26 mouse cellular contexts compared by ENCODE assay signal in the genomic region with DNA sequence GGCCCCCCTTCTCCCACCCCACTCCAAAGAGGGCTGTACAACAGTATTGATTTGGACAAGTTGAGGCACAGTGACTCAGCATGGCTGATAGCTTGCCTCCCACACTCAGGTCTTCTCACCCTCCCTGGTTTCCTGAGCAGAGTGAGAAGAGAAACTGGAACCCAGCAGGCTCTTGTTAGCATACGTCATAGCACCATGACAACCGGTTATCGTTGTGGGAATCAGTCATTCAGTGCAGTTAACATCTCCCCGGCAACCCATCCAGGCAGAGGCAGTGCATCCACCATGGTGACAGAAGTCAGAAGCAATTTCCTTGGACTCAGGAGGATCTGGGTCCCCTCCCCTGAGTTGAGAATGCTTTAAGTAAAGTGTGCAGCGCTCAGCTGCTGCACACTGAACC. TPM values are rescaled to one million over a fixed set of nuclear protein-coding genes. Genes with fewer than 3 reads are reported as not detected.
DNase-seq lines count a peak whose midpoint lies in the region; ATAC-seq and TF ChIP-seq lines count a peak whose summit lies in the region.
"Had no signal": no experiment of that assay in that cellular context is flagged by ENCODE, and none has a peak within 500 bp of the region (broad histone marks: within the 10 kb centered on the region; RNA-seq: fewer than 3 reads in every experiment).

No protein-coding gene starts in this region.

- H3K4me2 ChIP-seq in hindbrain, embryonic 11.5 days (replicated peaks; ENCODE audit: low read depth, low read length) = no peak overlapping the region
- H3K4me2 ChIP-seq in hindbrain, embryonic 13.5 days = no peak overlapping the region
- no peak overlapping the region for H3K4me2 ChIP-seq in midbrain, embryonic 13.5 days (replicated peaks)
- no peak overlapping the region for H3K4me2 ChIP-seq in midbrain, postnatal 0 days (ENCODE audit: low read depth, low read length, poor library complexity, severe bottlenecking)
- H3K4me2 ChIP-seq: limb, embryonic 13.5 days; stomach, embryonic 15.5 days had no signal

- DNase-seq in hindbrain, embryonic 11.5 days (ENCODE audit: low spot score) = peak; percentile 23
- DNase-seq in midbrain, embryonic 10.5 days (ENCODE audit: low spot score) = no peak
- DNase-seq in brain, adult 2 months (ENCODE audit: low read depth, low spot score) = peak; percentile 87
- peak; percentile 62 for DNase-seq in midbrain, postnatal 0 days (ENCODE audit: low spot score)
- no peak for DNase-seq in gastrocnemius, postnatal 4 days (ENCODE audit: low spot score in 2 of 2)
- DNase-seq: cerebellum, postnatal 10 days; embryo, embryonic 11 days; gastrocnemius, postnatal 36 days; heart, postnatal 10 days; kidney, adult 9 months; kidney, postnatal 36 days; lung, postnatal 10 days; thymus, postnatal 36 days had no signal

- H3K36me3 ChIP-seq in hindbrain, embryonic 11.5 days (ENCODE audit: control insufficient read depth, insufficient read depth, low read length) = no peaks in the 10 kb centered on the region
- H3K36me3 ChIP-seq in hindbrain, embryonic 13.5 days = no peaks in the 10 kb centered on the region
- H3K36me3 ChIP-seq in midbrain, embryonic 13.5 days = no peaks in the 10 kb centered on the region
- H3K36me3 ChIP-seq in midbrain, embryonic 10.5 days = no peaks in the 10 kb centered on the region
- H3K36me3 ChIP-seq in midbrain, postnatal 0 days (ENCODE audit: insufficient read depth, low read length) = no peaks in the 10 kb centered on the region
- H3K36me3 ChIP-seq: heart, embryonic 10.5 days; limb, embryonic 13.5 days; stomach, embryonic 15.5 days had no signal

- H3K9me3 ChIP-seq in hindbrain, embryonic 11.5 days (ENCODE audit: control insufficient read depth, low read length) = no peaks in the 10 kb centered on the region
- no peaks in the 10 kb centered on the region; the same call in 1 of the 2 replicates for H3K9me3 ChIP-seq in hindbrain, embryonic 13.5 days
- no peaks in the 10 kb centered on the region for H3K9me3 ChIP-seq in midbrain, embryonic 13.5 days
- H3K9me3 ChIP-seq in midbrain, embryonic 10.5 days (replicated peaks) = peaks cover 14% of the 10 kb centered on the region
- no peaks in the 10 kb centered on the region for H3K9me3 ChIP-seq in midbrain, postnatal 0 days (ENCODE audit: low read length)
- H3K9me3 ChIP-seq: heart, embryonic 10.5 days; stomach, embryonic 15.5 days had no signal

- H3K27me3 ChIP-seq in hindbrain, embryonic 11.5 days (ENCODE audit: control insufficient read depth, insufficient read depth, low read length) = peaks cover 10% of the 10 kb centered on the region; the same call in 1 of the 2 replicates
- peaks cover 8% of the 10 kb centered on the region; the same call in 1 of the 2 replicates for H3K27me3 ChIP-seq in hindbrain, embryonic 13.5 days
- H3K27me3 ChIP-seq in midbrain, embryonic 13.5 days = peaks cover 11% of the 10 kb centered on the region
- peaks cover 8% of the 10 kb centered on the region for H3K27me3 ChIP-seq in midbrain, embryonic 10.5 days (ENCODE audit: low read depth, poor library complexity, severe bottlenecking)
- 0 out of 2 replicates have a peak, but pooled peaks cover 3% of the 10 kb centered on the region for H3K27me3 ChIP-seq in midbrain, postnatal 0 days (ENCODE audit: insufficient read depth, low read length)

- no peak overlapping the region for H3K9ac ChIP-seq in hindbrain, embryonic 11.5 days (ENCODE audit: low read depth, low read length)
- no peak overlapping the region for H3K9ac ChIP-seq in hindbrain, embryonic 13.5 days
- no peak overlapping the region for H3K9ac ChIP-seq in midbrain, embryonic 13.5 days (replicated peaks)
- H3K9ac ChIP-seq in midbrain, postnatal 0 days (replicated peaks; ENCODE audit: low read length, poor library complexity, severe bottlenecking) = no peak overlapping the region
- H3K9ac ChIP-seq: limb, embryonic 13.5 days; liver, embryonic 14.5 days; stomach, embryonic 15.5 days had no signal

- ATAC-seq in hindbrain, embryonic 11.5 days (ENCODE audit: low FRiP score) = no peak
- no peak for ATAC-seq in hindbrain, embryonic 13.5 days (ENCODE audit: low FRiP score)
- peak; percentile 40; the same call in 1 of the 2 replicates for ATAC-seq in midbrain, embryonic 13.5 days
- ATAC-seq in midbrain, postnatal 0 days (ENCODE audit: low FRiP score) = peak; percentile 27; the same call in 1 of the 2 replicates
- ATAC-seq: inflammation-experienced regulatory T-cells, adult 6 months had no signal

- no peak overlapping the region for H3K4me3 ChIP-seq in hindbrain, embryonic 11.5 days (ENCODE audit: low read depth, low read length)
- H3K4me3 ChIP-seq in hindbrain, embryonic 13.5 days = no peak overlapping the region
- H3K4me3 ChIP-seq in midbrain, embryonic 13.5 days (replicated peaks) = no peak overlapping the region
- H3K4me3 ChIP-seq in midbrain, embryonic 10.5 days = no peak overlapping the region
- H3K4me3 ChIP-seq in midbrain, postnatal 0 days (ENCODE audit: low read depth, low read length) = no peak overlapping the region
- H3K4me3 ChIP-seq: heart, embryonic 10.5 days; limb, embryonic 13.5 days; myocyte; stomach, embryonic 15.5 days had no signal

- TF ChIP-seq CTCF in midbrain, postnatal 0 days (IDR thresholded peaks at IDR 0.05) = no peak

- no peak overlapping the region for H3K27ac ChIP-seq in hindbrain, embryonic 11.5 days (ENCODE audit: low read depth, low read length)
- no peak overlapping the region for H3K27ac ChIP-seq in hindbrain, embryonic 13.5 days
- no peak overlapping the region for H3K27ac ChIP-seq in midbrain, embryonic 13.5 days
- H3K27ac ChIP-seq in midbrain, embryonic 10.5 days (replicated peaks) = no peak overlapping the region
- H3K27ac ChIP-seq in midbrain, postnatal 0 days (ENCODE audit: low read depth, low read length) = no peak overlapping the region
- H3K27ac ChIP-seq: heart, embryonic 10.5 days; limb, embryonic 13.5 days; liver, embryonic 14.5 days; stomach, embryonic 15.5 days had no signal

- no peaks in the 10 kb centered on the region for H3K4me1 ChIP-seq in hindbrain, embryonic 11.5 days (replicated peaks; ENCODE audit: control insufficient read depth, insufficient read depth, low read length)
- H3K4me1 ChIP-seq in hindbrain, embryonic 13.5 days (replicated peaks) = peaks cover 9% of the 10 kb centered on the region
- peaks cover 3% of the 10 kb centered on the region for H3K4me1 ChIP-seq in midbrain, embryonic 13.5 days (replicated peaks)
- H3K4me1 ChIP-seq in midbrain, embryonic 10.5 days = peaks cover 4% of the 10 kb centered on the region; the same call in 1 of the 2 replicates
- no peaks in the 10 kb centered on the region for H3K4me1 ChIP-seq in midbrain, postnatal 0 days (ENCODE audit: insufficient read depth, low read length)
- H3K4me1 ChIP-seq: heart, embryonic 10.5 days; limb, embryonic 13.5 days; stomach, embryonic 15.5 days had no signal

- WGBS in hindbrain, embryonic 11.5 days = 67% methylated on average over 5 of the region's 5 CpGs
- WGBS in hindbrain, embryonic 13.5 days = 59% methylated on average over 5 of the region's 5 CpGs
- 70% methylated on average over 5 of the region's 5 CpGs for WGBS in midbrain, embryonic 13.5 days
- WGBS in midbrain, embryonic 10.5 days = 77% methylated on average over 5 of the region's 5 CpGs
- 53% methylated on average over 5 of the region's 5 CpGs for WGBS in midbrain, postnatal 0 days

RNA-seq across cellular contexts. Expression of gene Resp18, which starts 4.8 kb away (rescaled TPM):
- polyA plus RNA-seq in hindbrain, embryonic 11.5 days (2014; fragmentation: Nextera tagmentation; extraction: Ambion mirVana) = 32.3 and 35.7 TPM in 2 replicates
- polyA plus RNA-seq in hindbrain, embryonic 13.5 days (2015; fragmentation: Nextera tagmentation; extraction: Ambion mirVana) = 131 and 140 TPM in 2 replicates
- polyA plus RNA-seq in midbrain, embryonic 13.5 days (2015; fragmentation: Nextera tagmentation; extraction: Ambion mirVana) = 97.4 and 99.9 TPM in 2 replicates
- polyA plus RNA-seq in midbrain, embryonic 10.5 days (2016; fragmentation: Nextera tagmentation; extraction: Ambion mirVana) = 7.2 and 16.2 TPM in 2 replicates
- 302 and 332 TPM in 2 replicates for total RNA-seq in midbrain, postnatal 0 days (2014; rRNA removed)
- 409 and 416 TPM in 2 replicates for polyA plus RNA-seq in midbrain, postnatal 0 days (2015; fragmentation: Nextera tagmentation; extraction: Ambion mirVana)
- total RNA-seq in gastrocnemius, postnatal 4 days (2021) = not detected
- total RNA-seq: ES-E14; gastrocnemius, postnatal 36 days; heart, postnatal 10 days; megakaryocyte, adult 5-6 weeks; neutrophil, adult 5-6 weeks had no signal
- polyA plus RNA-seq: heart, embryonic 10.5 days; inflammation-experienced regulatory T-cells, adult 6 months; limb, embryonic 13.5 days; liver, embryonic 14.5 days; myocyte; spleen, adult 2 months had no signal

RNA-seq across cellular contexts. Expression of gene Ptprn, which starts 18.7 kb away (rescaled TPM):
- 3.5 and 6.0 TPM in 2 replicates for polyA plus RNA-seq in hindbrain, embryonic 11.5 days (2014; fragmentation: Nextera tagmentation; extraction: Ambion mirVana)
- polyA plus RNA-seq in hindbrain, embryonic 13.5 days (2015; fragmentation: Nextera tagmentation; extraction: Ambion mirVana) = 15.6 and 17.6 TPM in 2 replicates
- polyA plus RNA-seq in midbrain, embryonic 13.5 days (2015; fragmentation: Nextera tagmentation; extraction: Ambion mirVana) = 11.1 and 14.0 TPM in 2 replicates
- 3.6 and 6.1 TPM in 2 replicates for polyA plus RNA-seq in midbrain, embryonic 10.5 days (2016; fragmentation: Nextera tagmentation; extraction: Ambion mirVana)
- 116 and 127 TPM in 2 replicates for total RNA-seq in midbrain, postnatal 0 days (2014; rRNA removed)
- polyA plus RNA-seq in midbrain, postnatal 0 days (2015; fragmentation: Nextera tagmentation; extraction: Ambion mirVana) = 51.4 and 52.2 TPM in 2 replicates
- under 1 TPM; 0.07 to 0.23 TPM for total RNA-seq in gastrocnemius, postnatal 4 days (2021)
- total RNA-seq: megakaryocyte, adult 5-6 weeks; neutrophil, adult 5-6 weeks had no signal

RNA-seq across cellular contexts. Expression of gene Dnpep, which starts 34.8 kb away (rescaled TPM):
- 154 and 165 TPM in 2 replicates for polyA plus RNA-seq in hindbrain, embryonic 11.5 days (2014; fragmentation: Nextera tagmentation; extraction: Ambion mirVana)
- polyA plus RNA-seq in hindbrain, embryonic 13.5 days (2015; fragmentation: Nextera tagmentation; extraction: Ambion mirVana) = 161 and 170 TPM in 2 replicates
- polyA plus RNA-seq in midbrain, embryonic 13.5 days (2015; fragmentation: Nextera tagmentation; extraction: Ambion mirVana) = 155 and 161 TPM in 2 replicates
- polyA plus RNA-seq in midbrain, embryonic 10.5 days (2016; fragmentation: Nextera tagmentation; extraction: Ambion mirVana) = 157 and 176 TPM in 2 replicates
- 145 TPM in 2 replicates for total RNA-seq in midbrain, postnatal 0 days (2014; rRNA removed)
- 128 and 139 TPM in 2 replicates for polyA plus RNA-seq in midbrain, postnatal 0 days (2015; fragmentation: Nextera tagmentation; extraction: Ambion mirVana)
- 10 to 100 TPM; 65.0 to 70.5 TPM for total RNA-seq in gastrocnemius, postnatal 4 days (2021)

RNA-seq across cellular contexts. Expression of gene Dnajb2, which starts 46.8 kb away (rescaled TPM):
- 17.8 and 21.4 TPM in 2 replicates for polyA plus RNA-seq in hindbrain, embryonic 11.5 days (2014; fragmentation: Nextera tagmentation; extraction: Ambion mirVana)
- 59.7 and 62.3 TPM in 2 replicates for polyA plus RNA-seq in hindbrain, embryonic 13.5 days (2015; fragmentation: Nextera tagmentation; extraction: Ambion mirVana)
- 47.6 and 56.7 TPM in 2 replicates for polyA plus RNA-seq in midbrain, embryonic 13.5 days (2015; fragmentation: Nextera tagmentation; extraction: Ambion mirVana)
- 27.5 and 27.9 TPM in 2 replicates for polyA plus RNA-seq in midbrain, embryonic 10.5 days (2016; fragmentation: Nextera tagmentation; extraction: Ambion mirVana)
- total RNA-seq in midbrain, postnatal 0 days (2014; rRNA removed) = 43.6 and 46.7 TPM in 2 replicates
- polyA plus RNA-seq in midbrain, postnatal 0 days (2015; fragmentation: Nextera tagmentation; extraction: Ambion mirVana) = 61.7 and 65.1 TPM in 2 replicates
- total RNA-seq in gastrocnemius, postnatal 4 days (2021) = 10 to 100 TPM; 41.5 to 48.8 TPM

RNA-seq across cellular contexts. Expression of gene A630095N17Rik, which starts 51.1 kb away (rescaled TPM):
- not detected in 2 replicates for polyA plus RNA-seq in hindbrain, embryonic 11.5 days (2014; fragmentation: Nextera tagmentation; extraction: Ambion mirVana)
- polyA plus RNA-seq in hindbrain, embryonic 13.5 days (2015; fragmentation: Nextera tagmentation; extraction: Ambion mirVana) = not detected in 2 replicates
- polyA plus RNA-seq in midbrain, embryonic 13.5 days (2015; fragmentation: Nextera tagmentation; extraction: Ambion mirVana) = not detected in 2 replicates
- not detected in 2 replicates for polyA plus RNA-seq in midbrain, embryonic 10.5 days (2016; fragmentation: Nextera tagmentation; extraction: Ambion mirVana)
- total RNA-seq in midbrain, postnatal 0 days (2014; rRNA removed) = not detected in 2 replicates
- polyA plus RNA-seq in midbrain, postnatal 0 days (2015; fragmentation: Nextera tagmentation; extraction: Ambion mirVana) = not detected in 2 replicates
- not detected for total RNA-seq in gastrocnemius, postnatal 4 days (2021)
- total RNA-seq: ES-E14; gastrocnemius, postnatal 36 days; heart, postnatal 10 days; left cerebral cortex, adult 8-10 months; megakaryocyte, adult 5-6 weeks; neutrophil, adult 5-6 weeks had no signal
- polyA plus RNA-seq: heart, embryonic 10.5 days; inflammation-experienced regulatory T-cells, adult 6 months; limb, embryonic 13.5 days; stomach, embryonic 15.5 days had no signal

Comparison
In these comparisons a context has a peak if more than half of its experiments do, and no peak if none do; other contexts are left out.
1. DNase-seq: peak in hindbrain, embryonic 11.5 days (single experiment), brain, adult 2 months (single experiment) and midbrain, postnatal 0 days (single experiment); none in midbrain, embryonic 10.5 days (single experiment) and gastrocnemius, postnatal 4 days (0 of 2).
2. ATAC-seq: peak in midbrain, embryonic 13.5 days (single experiment) and midbrain, postnatal 0 days (single experiment); none in hindbrain, embryonic 11.5 days (single experiment) and hindbrain, embryonic 13.5 days (single experiment).